Mouse (Mus musculus) kidney, embryonic 16.5 days (tissue): ENCODE data around the gene Tmem156. TPM values are rescaled to one million over a fixed set of nuclear protein-coding genes. Genes with fewer than 3 reads are reported as not detected.

Experiments used
- ATAC-seq: fragments of 200-750 bp; cut with Nextera tagmentation; 2 replicates; pipeline ENCODE4 v1.8.0; 2017; ENCODE audit warnings: moderate TSS enrichment; ENCODE audit not compliant: low FRiP score, low TSS enrichment
- H3K27ac ChIP-seq: fragments of 300-500 bp; sonication (generic); 2 replicates; pipeline ENCODE4 v1.5.1; 2014; ENCODE audit warnings: low read length
- H3K27me3 ChIP-seq: fragments of 300-500 bp; sonication (generic); 2 replicates; pipeline ENCODE4 v1.6.1; 2014; ENCODE audit warnings: low read length, control low read depth, mixed read lengths; ENCODE audit not compliant: insufficient read depth
- H3K36me3 ChIP-seq: fragments of 300-500 bp; sonication (generic); 2 replicates; pipeline ENCODE4 v1.6.1; 2014; ENCODE audit warnings: low read length, control low read depth, mixed read lengths; ENCODE audit not compliant: insufficient read depth
- H3K4me1 ChIP-seq: fragments of 300-500 bp; sonication (generic); 2 replicates; pipeline ENCODE4 v1.6.1; 2014; ENCODE audit warnings: low read length, control low read depth, mixed read lengths; ENCODE audit not compliant: insufficient read depth
- H3K4me2 ChIP-seq: fragments of 300-500 bp; sonication (generic); replicated peaks from 2 replicates; pipeline ENCODE4 v1.6.1; 2014; ENCODE audit warnings: low read depth, low read length
- H3K4me3 ChIP-seq: fragments of 300-500 bp; sonication (generic); 2 replicates; pipeline ENCODE4 v1.5.1; 2014; ENCODE audit warnings: mild to moderate bottlenecking, low read length
- H3K9ac ChIP-seq: fragments of 300-500 bp; sonication (generic); replicated peaks from 2 replicates; pipeline ENCODE4 v1.6.1; 2014; ENCODE audit warnings: low read length
- H3K9me3 ChIP-seq: fragments of 300-500 bp; sonication (generic); 2 replicates; pipeline ENCODE4 v1.6.1; 2016; ENCODE audit warnings: low read length, control low read depth
- WGBS: fragments of 180-500 bp; shearing (Covaris S2); extraction: QIAGEN DNeasy Blood & Tissue Kit; methylation state at CpG from one replicate; pipeline ENCODE4 v1.1.7; 2014; 5-methylcytosine and 5-hydroxymethylcytosine counted together
- polyA plus RNA-seq: library from polyadenylated mRNA; unstranded; fragments of >200 nt; fragmentation: Nextera tagmentation; extraction: Ambion mirVana; gene quantifications from 2 replicates; pipeline ENCODE4 v1.2.1, GENCODE M21; 2015

Gene Tmem156
- polyA plus RNA-seq, 1 experiment from 2014 or later, result 0.17 TPM

DNA sequence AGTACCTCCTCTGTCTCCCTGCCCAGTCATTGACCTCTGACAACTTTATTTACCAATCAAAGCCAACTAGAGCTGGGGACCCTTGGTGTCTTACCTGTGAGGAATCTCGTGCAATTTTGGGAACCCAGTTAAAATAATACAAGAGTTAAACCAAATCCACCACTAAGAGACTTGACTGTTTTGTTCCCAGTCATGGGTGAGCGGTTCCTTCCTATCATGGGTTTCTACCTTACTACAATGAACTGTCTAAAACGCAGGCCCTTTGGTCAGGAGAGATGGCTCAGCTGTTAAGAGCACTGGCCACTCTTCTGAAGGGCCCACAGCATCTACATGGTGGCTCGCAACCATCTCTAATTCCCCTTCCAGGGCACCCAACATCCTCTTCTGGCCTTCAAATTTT lies 10.1 kb downstream of the Tmem156 start:
- Histone ChIP-seq H3K36me3 (no peaks in the 10 kb centered on the region), H3K9me3 (no peaks in the 10 kb centered on the region), H3K9ac (no peak overlapping the region), H3K27me3 (no peaks in the 10 kb centered on the region), H3K4me3 (no peak overlapping the region), H3K4me2 (no peak overlapping the region), H3K27ac (no peak overlapping the region), H3K4me1 (no peaks in the 10 kb centered on the region)
- 75% methylated on average over 4 of the region's 4 CpGs for WGBS
- ATAC-seq, result no peak

DNA sequence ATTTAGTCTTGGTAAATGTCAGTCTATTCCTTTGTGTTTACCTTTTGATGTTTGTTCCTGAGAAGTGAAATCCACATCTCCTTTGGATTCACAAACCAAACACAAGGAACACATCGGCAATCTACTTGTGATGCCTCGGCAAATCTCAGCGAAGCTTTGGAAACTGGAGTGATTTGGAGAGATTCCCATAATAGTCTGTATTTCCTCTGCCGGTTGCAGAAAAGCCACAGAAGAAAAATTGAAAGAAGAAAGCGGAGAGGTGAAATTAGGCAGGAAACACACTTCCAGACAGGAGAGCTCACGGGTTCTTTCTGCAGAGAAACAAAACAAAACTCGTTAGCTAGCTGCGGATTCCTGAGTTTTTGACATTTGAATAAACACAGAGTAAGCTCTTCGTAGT lies 12.1 kb downstream of the Tmem156 start:
- Histone ChIP-seq H3K9me3 (no peaks in the 10 kb centered on the region), H3K9ac (peak overlapping the region; percentile 23; the same call in 1 of the 2 replicates), H3K27ac (0 out of 2 replicates have a peak overlapping the region, but pooled peaks have one; percentile 44), H3K36me3 (no peaks in the 10 kb centered on the region), H3K4me2 (peak overlapping the region; percentile 35; the same call in 1 of the 2 replicates), H3K27me3 (no peaks in the 10 kb centered on the region), H3K4me3 (peak overlapping the region; percentile 30), H3K4me1 (no peaks in the 10 kb centered on the region)
- 54% methylated on average over 9 of the region's 9 CpGs for WGBS
- no peak for ATAC-seq

GRCm38 (mm10) chr5:65078081-65078480 lies 13.9 kb downstream of the Tmem156 start:
- H3K4me2 ChIP-seq, result no peak overlapping the region
- no peak overlapping the region for H3K9ac ChIP-seq

DNA sequence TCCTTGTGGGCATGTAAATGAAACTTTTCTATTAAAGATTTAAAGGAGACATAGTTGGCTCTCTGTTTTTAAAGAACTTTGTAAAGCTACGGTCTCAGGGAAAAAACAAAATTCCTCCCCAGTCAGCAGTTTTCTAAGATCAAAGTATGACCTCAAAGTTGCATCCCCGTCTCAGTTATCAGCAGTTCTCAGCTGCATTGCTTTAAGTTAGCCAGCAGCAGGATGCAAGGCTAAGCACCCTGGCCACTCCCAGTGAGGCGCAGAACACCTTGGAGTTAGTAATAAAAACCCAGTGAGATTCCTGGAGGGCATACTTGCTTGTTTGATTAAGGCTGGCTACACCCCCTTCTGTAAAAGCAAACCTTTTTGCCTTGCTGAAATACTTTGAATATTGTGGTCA lies 15.2 kb downstream of the Tmem156 start:
- no peak overlapping the region for H3K27ac ChIP-seq
- WGBS, result 13% methylated on average over 3 of the region's 3 CpGs
- ATAC-seq, result no peak

More at GRCm38 (mm10) chr5:65078081-65078480, 13.9 kb downstream of the Tmem156 start:
- no peak overlapping the region for H3K4me3 ChIP-seq
- WGBS, result 92% methylated on average over 4 of the region's 4 CpGs
- no peaks in the 10 kb centered on the region for H3K27me3 ChIP-seq
- no peaks in the 10 kb centered on the region for H3K4me1 ChIP-seq
- no peaks in the 10 kb centered on the region for H3K9me3 ChIP-seq
- H3K27ac ChIP-seq, result no peak overlapping the region
- no peaks in the 10 kb centered on the region for H3K36me3 ChIP-seq
- ATAC-seq, result no peak

GRCm38 (mm10) chr5:65076087-65076486 lies 15.8 kb downstream of the Tmem156 start:
- ATAC-seq, result no peak
- Histone ChIP-seq H3K4me1 (no peaks in the 10 kb centered on the region), H3K27me3 (no peaks in the 10 kb centered on the region), H3K9ac (no peak overlapping the region), H3K4me3 (no peak overlapping the region), H3K27ac (no peak overlapping the region), H3K4me2 (no peak overlapping the region), H3K36me3 (no peaks in the 10 kb centered on the region), H3K9me3 (no peaks in the 10 kb centered on the region)
- 87% methylated on average over 2 of the region's 2 CpGs for WGBS

More for the DNA sequence above, 15.2 kb downstream of the Tmem156 start:
- Histone ChIP-seq H3K4me1 (no peaks in the 10 kb centered on the region), H3K36me3 (no peaks in the 10 kb centered on the region), H3K4me2 (no peak overlapping the region), H3K4me3 (no peak overlapping the region), H3K9ac (no peak overlapping the region), H3K27me3 (no peaks in the 10 kb centered on the region), H3K9me3 (no peaks in the 10 kb centered on the region)

- Histone ChIP-seq H3K9me3 (no peaks in the 10 kb centered on the region), H3K4me3 (no peak overlapping the region), H3K9ac (no peak overlapping the region), H3K36me3 (no peaks in the 10 kb centered on the region), H3K27me3 (no peaks in the 10 kb centered on the region), H3K4me2 (no peak overlapping the region), H3K4me1 (no peaks in the 10 kb centered on the region), H3K27ac (no peak overlapping the region)
- ATAC-seq, result no peak
- 66% methylated on average over 7 of the region's 7 CpGs for WGBS
These were observed 17.2 kb downstream of the Tmem156 start for GRCm38 (mm10) chr5:65074693-65075092.

- ATAC-seq, result no peak
- WGBS, result 77% methylated on average over 4 of the region's 4 CpGs
- H3K9ac ChIP-seq, result no peak overlapping the region
- H3K27ac ChIP-seq, result no peak overlapping the region
- no peaks in the 10 kb centered on the region for H3K9me3 ChIP-seq
- H3K4me1 ChIP-seq, result no peaks in the 10 kb centered on the region
- no peak overlapping the region for H3K4me3 ChIP-seq
- no peak overlapping the region for H3K4me2 ChIP-seq
- H3K27me3 ChIP-seq, result no peaks in the 10 kb centered on the region
- no peaks in the 10 kb centered on the region for H3K36me3 ChIP-seq
These were observed 18.7 kb downstream of the Tmem156 start for GRCm38 (mm10) chr5:65073247-65073646.

GRCm38 (mm10) chr5:65071689-65072118 lies 20.2 kb downstream of the Tmem156 start:
- WGBS, result 41% methylated on average over 6 of the region's 6 CpGs
- no peak for ATAC-seq

GRCm38 (mm10) chr5:65069872-65070271 lies 22.1 kb downstream of the Tmem156 start:
- no peaks in the 10 kb centered on the region for H3K9me3 ChIP-seq
- H3K4me3 ChIP-seq, result no peak overlapping the region
- H3K9ac ChIP-seq, result no peak overlapping the region
- ATAC-seq, result no peak
- no peak overlapping the region for H3K4me2 ChIP-seq
- H3K27ac ChIP-seq, result no peak overlapping the region
- no peaks in the 10 kb centered on the region for H3K36me3 ChIP-seq
- 65% methylated on average over 11 of the region's 11 CpGs for WGBS
- H3K4me1 ChIP-seq, result no peaks in the 10 kb centered on the region
- H3K27me3 ChIP-seq, result no peaks in the 10 kb centered on the region

More at GRCm38 (mm10) chr5:65071689-65072118, 20.2 kb downstream of the Tmem156 start:
- no peaks in the 10 kb centered on the region for H3K36me3 ChIP-seq
- no peaks in the 10 kb centered on the region for H3K27me3 ChIP-seq
- H3K4me1 ChIP-seq, result no peaks in the 10 kb centered on the region
- no peaks in the 10 kb centered on the region for H3K9me3 ChIP-seq
- H3K27ac ChIP-seq, result no peak overlapping the region
- no peak overlapping the region for H3K4me3 ChIP-seq
- no peak overlapping the region for H3K4me2 ChIP-seq
- H3K9ac ChIP-seq, result no peak overlapping the region

DNA sequence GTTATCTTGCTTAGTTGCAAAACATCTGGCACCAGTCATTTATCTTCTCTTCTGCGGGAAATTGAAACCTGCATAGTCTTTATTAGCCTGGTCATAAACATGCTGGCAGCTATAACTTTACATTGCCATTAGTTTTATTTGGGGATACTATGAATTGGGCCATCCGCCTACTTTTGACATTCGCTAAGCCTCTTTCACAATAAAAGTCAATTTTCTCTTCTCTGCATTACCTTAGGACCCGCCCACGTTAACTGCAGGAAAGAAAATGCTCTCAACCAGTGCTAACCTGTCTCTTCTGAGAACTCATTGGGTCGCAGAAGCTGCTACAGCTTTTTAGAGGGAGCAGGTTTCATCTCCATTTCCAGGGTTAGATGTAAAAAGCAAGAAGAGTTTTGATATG lies 23.8 kb downstream of the Tmem156 start:
- Histone ChIP-seq H3K36me3 (no peaks in the 10 kb centered on the region), H3K4me2 (no peak overlapping the region), H3K27me3 (no peaks in the 10 kb centered on the region), H3K9ac (no peak overlapping the region), H3K4me3 (no peak overlapping the region), H3K27ac (no peak overlapping the region), H3K9me3 (no peaks in the 10 kb centered on the region), H3K4me1 (no peaks in the 10 kb centered on the region)
- ATAC-seq, result no peak
- 52% methylated on average over 6 of the region's 6 CpGs for WGBS
